9 mouse cellular contexts compared by ENCODE assay signal in genomic region chr9:99062544-99062943, GRCm38 (mm10). TPM values are rescaled to one million over a fixed set of nuclear protein-coding genes. Genes with fewer than 3 reads are reported as not detected.
DNase-seq lines count a peak whose midpoint lies in the region; ATAC-seq and TF ChIP-seq lines count a peak whose summit lies in the region.
"Had no signal": no experiment of that assay in that cellular context is flagged by ENCODE, and none has a peak within 500 bp of the region (broad histone marks: within the 10 kb centered on the region; RNA-seq: fewer than 3 reads in every experiment).

No protein-coding gene starts in this region.

- peak; percentile 76 for ATAC-seq in forebrain, postnatal 0 days
- peak; percentile 79 to 88 for ATAC-seq in hematopoietic stem cell, adult 5-6 weeks (replicated peaks in 1 of 2; ENCODE audit: insufficient read depth in 1 of 2, low FRiP score in 2 of 2, low TSS enrichment in 1 of 2, low read depth in 1 of 2, poor library complexity in 2 of 2, severe bottlenecking in 2 of 2)
- ATAC-seq in lung, postnatal 0 days: peak; percentile 63

- TF ChIP-seq EP300 in MEL (IDR thresholded peaks at IDR 0.05; ENCODE audit: low read depth in 1 of 2, low read length in 2 of 2): no peak
- no peak for TF ChIP-seq EP300 in lung, postnatal 0 days (IDR thresholded peaks at IDR 0.05)

- TF ChIP-seq POLR2A in MEL (IDR thresholded peaks at IDR 0.05; ENCODE audit: control insufficient read depth in 1 of 2, insufficient read depth in 1 of 2, low read depth in 1 of 2, low read length in 2 of 2, poor library complexity in 1 of 2): no peak

- no peaks in the 10 kb centered on the region for H3K27me3 ChIP-seq in MEL (ENCODE audit: control insufficient read depth in 1 of 2, insufficient read depth in 2 of 2, low read length in 2 of 2)
- H3K27me3 ChIP-seq in forebrain, postnatal 0 days (ENCODE audit: insufficient read depth, low read length): no peaks in the 10 kb centered on the region
- no peaks in the 10 kb centered on the region for H3K27me3 ChIP-seq in lung, postnatal 0 days (replicated peaks; ENCODE audit: insufficient read depth, low read length)
- H3K27me3 ChIP-seq: limb, embryonic 15.5 days had no signal

- H3K9me3 ChIP-seq in MEL (replicated peaks; ENCODE audit: insufficient read depth, low read length): no peaks in the 10 kb centered on the region
- H3K9me3 ChIP-seq in forebrain, postnatal 0 days (ENCODE audit: low read length): no peaks in the 10 kb centered on the region
- H3K9me3 ChIP-seq in lung, postnatal 0 days (ENCODE audit: low read length): no peaks in the 10 kb centered on the region
- H3K9me3 ChIP-seq: limb, embryonic 15.5 days had no signal

- 36% methylated on average over 7 of the region's 7 CpGs for WGBS in forebrain, postnatal 0 days
- WGBS in lung, postnatal 0 days: 36% methylated on average over 7 of the region's 7 CpGs

- H3K9ac ChIP-seq in MEL (ENCODE audit: control insufficient read depth, low read depth, low read length, poor library complexity, severe bottlenecking): no peak overlapping the region
- H3K9ac ChIP-seq in forebrain, postnatal 0 days: no peak overlapping the region
- H3K9ac ChIP-seq in lung, postnatal 0 days (replicated peaks; ENCODE audit: low read depth): no peak overlapping the region
- H3K9ac ChIP-seq: limb, embryonic 15.5 days had no signal

- peak; percentile 93 to 96 (median 95) for TF ChIP-seq CTCF in MEL (IDR thresholded peaks at IDR 0.05 in 2 of 3, conservative IDR thresholded peaks at IDR 0.05 in 1 of 3; ENCODE audit: control insufficient read depth in 1 of 3, insufficient read depth in 1 of 3, low read depth in 2 of 3, low read length in 3 of 3, poor library complexity in 1 of 3, severe bottlenecking in 1 of 3)
- TF ChIP-seq CTCF in forebrain, postnatal 0 days (IDR thresholded peaks at IDR 0.05; ENCODE audit: low read depth): peak; percentile 96
- peak; percentile 95 for TF ChIP-seq CTCF in lung, postnatal 0 days (IDR thresholded peaks at IDR 0.05)

- no peaks in the 10 kb centered on the region for H3K4me1 ChIP-seq in MEL (ENCODE audit: control insufficient read depth in 1 of 2, insufficient read depth in 2 of 2, low read length in 2 of 2)
- no peaks in the 10 kb centered on the region for H3K4me1 ChIP-seq in forebrain, postnatal 0 days (ENCODE audit: insufficient read depth)
- no peaks in the 10 kb centered on the region for H3K4me1 ChIP-seq in lung, postnatal 0 days (ENCODE audit: insufficient read depth, low read depth, low read length)
- H3K4me1 ChIP-seq: limb, embryonic 15.5 days had no signal

- DNase-seq in MEL (ENCODE audit: low read depth, low spot score): peak; percentile 80
- DNase-seq in cerebellum, adult 18-20 months: peak; percentile 74 to 76
- DNase-seq in forebrain, postnatal 0 days: peak; percentile 83
- peak; percentile 48 to 81 for DNase-seq in layer of hippocampus, adult 8-10 months (ENCODE audit: low spot score in 2 of 2)
- DNase-seq in lung, postnatal 0 days (ENCODE audit: low spot score): peak; percentile 80
- peak; percentile 82 for DNase-seq in retina, postnatal 1 day
- DNase-seq in thymus, postnatal 36 days: peak; percentile 63 to 64

- H3K36me3 ChIP-seq in MEL (ENCODE audit: control insufficient read depth in 1 of 2, insufficient read depth in 2 of 2, low read length in 2 of 2): peaks cover 0 to 3% of the 10 kb centered on the region in 2 experiments; a peak in 1 of 4 replicates
- peaks cover 9% of the 10 kb centered on the region for H3K36me3 ChIP-seq in forebrain, postnatal 0 days (ENCODE audit: insufficient read depth)
- H3K36me3 ChIP-seq in lung, postnatal 0 days (ENCODE audit: insufficient read depth, low read length): peaks cover 2% of the 10 kb centered on the region; the same call in 1 of the 2 replicates

- H3K79me2 ChIP-seq in MEL (ENCODE audit: control insufficient read depth, insufficient read depth, low read length, poor library complexity): no peaks in the 10 kb centered on the region

- TF ChIP-seq RAD21 in MEL (IDR thresholded peaks at IDR 0.05; ENCODE audit: low read depth, low read length): peak; percentile 93

- no peak overlapping the region for H3K4me3 ChIP-seq in MEL (ENCODE audit: control insufficient read depth in 1 of 2, insufficient read depth in 1 of 2, low read depth in 2 of 2, low read length in 2 of 2)
- no peak overlapping the region for H3K4me3 ChIP-seq in forebrain, postnatal 0 days (ENCODE audit: low read depth, low read length)
- no peak overlapping the region for H3K4me3 ChIP-seq in lung, postnatal 0 days (ENCODE audit: low read depth, low read length)
- H3K4me3 ChIP-seq: limb, embryonic 15.5 days had no signal

- no peak overlapping the region for H3K27ac ChIP-seq in MEL (ENCODE audit: control insufficient read depth, low read depth, low read length)
- no peak overlapping the region for H3K27ac ChIP-seq in forebrain, postnatal 0 days (ENCODE audit: low read depth, low read length)
- no peak overlapping the region for H3K27ac ChIP-seq in lung, postnatal 0 days (ENCODE audit: low read length)
- H3K27ac ChIP-seq: limb, embryonic 15.5 days had no signal

- no peak overlapping the region for H3K4me2 ChIP-seq in forebrain, postnatal 0 days (ENCODE audit: low read depth)
- H3K4me2 ChIP-seq in lung, postnatal 0 days (replicated peaks; ENCODE audit: low read depth, low read length): no peak overlapping the region
- H3K4me2 ChIP-seq: limb, embryonic 15.5 days had no signal

TF ChIP-seq in MEL, 35 proteins besides CTCF, POLR2A, EP300 and RAD21:
- TF ChIP-seq POLR2AphosphoS5 (IDR thresholded peaks at IDR 0.05; ENCODE audit: borderline replicate concordance, low read depth, low read length): no peak
- peak; percentile 87 for TF ChIP-seq ZC3H11A (IDR thresholded peaks at IDR 0.05; ENCODE audit: low read depth, low read length)
- no peak for TF ChIP-seq TCF12 (IDR thresholded peaks at IDR 0.05; ENCODE audit: low read depth, low read length)
- no peak for TF ChIP-seq JUND (IDR thresholded peaks at IDR 0.05; ENCODE audit: low read depth, low read length)
- TF ChIP-seq UBTF (IDR thresholded peaks at IDR 0.05; ENCODE audit: borderline replicate concordance, insufficient read depth, low read depth, low read length): no peak
- no peak for TF ChIP-seq NELFE (IDR thresholded peaks at IDR 0.05; ENCODE audit: low read depth, low read length)
- peak; percentile 92 for TF ChIP-seq SMC3 (IDR thresholded peaks at IDR 0.05; ENCODE audit: low read depth, low read length)
- TF ChIP-seq MEF2A (IDR thresholded peaks at IDR 0.05; ENCODE audit: extremely low read depth, insufficient replicate concordance, low read depth, low read length, poor library complexity, severe bottlenecking): no peak
- no peak for TF ChIP-seq CHD2 (IDR thresholded peaks at IDR 0.05; ENCODE audit: low read length)
- TF ChIP-seq MAFK (IDR thresholded peaks at IDR 0.05; ENCODE audit: borderline replicate concordance, low read depth, low read length): no peak
- no peak for TF ChIP-seq GABPA (IDR thresholded peaks at IDR 0.05; ENCODE audit: low read depth, low read length)
- TF ChIP-seq SIN3A (IDR thresholded peaks at IDR 0.05; ENCODE audit: low read length): no peak

RNA-seq across cellular contexts. Expression of gene Gm1123, which starts 27.0 kb away (rescaled TPM):
- not detected in 2 replicates for total RNA-seq in MEL (2012; rRNA removed)
- polyA plus RNA-seq in MEL (2012; ENCODE audit: insufficient read depth in 1 of 2, insufficient read length in 2 of 2, low read depth in 1 of 2, low replicate concordance in 2 of 2, missing spikeins in 1 of 2): not detected
- 0.29 TPM in 1 of 2 replicates, not detected in the other for total RNA-seq in forebrain, postnatal 0 days (2014; rRNA removed)
- polyA plus RNA-seq in forebrain, postnatal 0 days (2015; fragmentation: Nextera tagmentation; extraction: Ambion mirVana): not detected in 2 replicates
- not detected in 2 replicates for total RNA-seq in hematopoietic stem cell, adult 5-6 weeks (2017)
- under 1 TPM in 2 of 4 experiments, not detected in 2; 0.27 to 0.31 TPM for total RNA-seq in layer of hippocampus, adult 8-10 months (2022)
- 0.12 TPM in 1 of 2 replicates, not detected in the other for polyA plus RNA-seq in lung, postnatal 0 days (2015; fragmentation: Nextera tagmentation; extraction: Ambion mirVana)
- polyA plus RNA-seq: limb, embryonic 15.5 days had no signal
